Mouse (Mus musculus): ENCODE data around the gene Acsbg2. TPM values are rescaled to one million over a fixed set of nuclear protein-coding genes. Genes with fewer than 3 reads are reported as not detected.

Acsbg2 gene
- polyA plus RNA-seq, 1 experiment from 2014 or later, result not detected

- H3K4me1 ChIP-seq (ENCODE audit: control insufficient read depth, insufficient read depth, low read length), result no peaks in the 10 kb centered on the region
- 59% methylated on average over 7 of the region's 7 CpGs for WGBS
- no peak for ATAC-seq (ENCODE audit: low FRiP score, low TSS enrichment)
- no peak overlapping the region for H3K27ac ChIP-seq (ENCODE audit: low read depth, low read length)
- no peak overlapping the region for H3K4me3 ChIP-seq (ENCODE audit: low read length)
- H3K9me3 ChIP-seq (ENCODE audit: control insufficient read depth, low read length), result no peaks in the 10 kb centered on the region
- no peak overlapping the region for H3K9ac ChIP-seq (ENCODE audit: low read depth, low read length)
- H3K36me3 ChIP-seq (ENCODE audit: control insufficient read depth, insufficient read depth, low read length), result no peaks in the 10 kb centered on the region
- H3K27me3 ChIP-seq (ENCODE audit: control insufficient read depth, insufficient read depth, low read length), result no peaks in the 10 kb centered on the region
- H3K4me2 ChIP-seq (replicated peaks; ENCODE audit: low read depth, low read length), result no peak overlapping the region
These were observed 33.7 kb downstream of the Acsbg2 start for GRCm38 (mm10) chr17:56840524-56840923.

GRCm38 (mm10) chr17:56836336-56836735 is 37.9 kb downstream of the Acsbg2 start:
- WGBS, result 93% methylated on average over 8 of the region's 8 CpGs
- no peak overlapping the region for H3K27ac ChIP-seq (ENCODE audit: low read depth, low read length)
- no peak overlapping the region for H3K4me2 ChIP-seq (replicated peaks; ENCODE audit: low read depth, low read length)
- no peaks in the 10 kb centered on the region for H3K9me3 ChIP-seq (ENCODE audit: control insufficient read depth, low read length)
- no peak overlapping the region for H3K4me3 ChIP-seq (ENCODE audit: low read length)
- H3K9ac ChIP-seq (ENCODE audit: low read depth, low read length), result no peak overlapping the region
- H3K27me3 ChIP-seq (ENCODE audit: control insufficient read depth, insufficient read depth, low read length), result no peaks in the 10 kb centered on the region
- no peak for ATAC-seq (ENCODE audit: low FRiP score, low TSS enrichment)
- no peaks in the 10 kb centered on the region for H3K4me1 ChIP-seq (ENCODE audit: control insufficient read depth, insufficient read depth, low read length)
- no peaks in the 10 kb centered on the region for H3K36me3 ChIP-seq (ENCODE audit: control insufficient read depth, insufficient read depth, low read length)

- H3K4me2 ChIP-seq (replicated peaks; ENCODE audit: low read depth, low read length), result no peak overlapping the region
- no peak overlapping the region for H3K27ac ChIP-seq (ENCODE audit: low read depth, low read length)
- H3K36me3 ChIP-seq (ENCODE audit: control insufficient read depth, insufficient read depth, low read length), result no peaks in the 10 kb centered on the region
- H3K27me3 ChIP-seq (ENCODE audit: control insufficient read depth, insufficient read depth, low read length), result peaks cover 9% of the 10 kb centered on the region
- no peak for ATAC-seq (ENCODE audit: low FRiP score, low TSS enrichment)
- H3K4me3 ChIP-seq (ENCODE audit: low read length), result no peak overlapping the region
- H3K9ac ChIP-seq (ENCODE audit: low read depth, low read length), result no peak overlapping the region
- 94% methylated on average over 1 of the region's 1 CpGs for WGBS
- H3K4me1 ChIP-seq (ENCODE audit: control insufficient read depth, insufficient read depth, low read length), result no peaks in the 10 kb centered on the region; the same call in 1 of the 2 replicates
- H3K9me3 ChIP-seq (ENCODE audit: control insufficient read depth, low read length), result no peaks in the 10 kb centered on the region
These were observed 40.9 kb downstream of the Acsbg2 start for GRCm38 (mm10) chr17:56833381-56833780.

GRCm38 (mm10) chr17:56832918-56833317 is 41.3 kb downstream of the Acsbg2 start:
- Histone ChIP-seq H3K4me2 (replicated peaks; ENCODE audit: low read depth, low read length) (no peak overlapping the region), H3K9me3 (ENCODE audit: control insufficient read depth, low read length) (no peaks in the 10 kb centered on the region), H3K4me3 (ENCODE audit: low read length) (no peak overlapping the region), H3K27ac (ENCODE audit: low read depth, low read length) (no peak overlapping the region), H3K9ac (ENCODE audit: low read depth, low read length) (no peak overlapping the region), H3K4me1 (ENCODE audit: control insufficient read depth, insufficient read depth, low read length) (no peaks in the 10 kb centered on the region; the same call in 1 of the 2 replicates), H3K36me3 (ENCODE audit: control insufficient read depth, insufficient read depth, low read length) (no peaks in the 10 kb centered on the region), H3K27me3 (ENCODE audit: control insufficient read depth, insufficient read depth, low read length) (peaks cover 9% of the 10 kb centered on the region)
- no peak for ATAC-seq (ENCODE audit: low FRiP score, low TSS enrichment)
- 94% methylated on average over 1 of the region's 1 CpGs for WGBS

GRCm38 (mm10) chr17:56831111-56831816 is 43.0 kb downstream of the Acsbg2 start:
- H3K9ac ChIP-seq (ENCODE audit: low read depth, low read length), result peak overlapping the region; percentile 56; the same call in 1 of the 2 replicates
- H3K27ac ChIP-seq (ENCODE audit: low read depth, low read length), result no peak overlapping the region
- H3K27me3 ChIP-seq (ENCODE audit: control insufficient read depth, insufficient read depth, low read length), result peaks cover 9% of the 10 kb centered on the region
- no peaks in the 10 kb centered on the region; the same call in 1 of the 2 replicates for H3K4me1 ChIP-seq (ENCODE audit: control insufficient read depth, insufficient read depth, low read length)
- peak overlapping the region; percentile 60 for H3K4me3 ChIP-seq (ENCODE audit: low read length)
- no peaks in the 10 kb centered on the region for H3K9me3 ChIP-seq (ENCODE audit: control insufficient read depth, low read length)
- H3K4me2 ChIP-seq (replicated peaks; ENCODE audit: low read depth, low read length), result peak overlapping the region; percentile 85
- ATAC-seq (ENCODE audit: low FRiP score, low TSS enrichment), result peak; percentile 98
- under 1% methylated on average over 41 of the region's 42 CpGs for WGBS
- H3K36me3 ChIP-seq (ENCODE audit: control insufficient read depth, insufficient read depth, low read length), result no peaks in the 10 kb centered on the region

- WGBS, result 1% methylated on average over 35 of the region's 62 CpGs
- peak within 1 kb of the TSS; percentile 60 for H3K4me3 ChIP-seq (ENCODE audit: low read length)
- no peak; the same call in 1 of the 2 replicates for ATAC-seq (ENCODE audit: low FRiP score, low TSS enrichment)
- H3K4me1 ChIP-seq (ENCODE audit: control insufficient read depth, insufficient read depth, low read length), result no peaks in the 10 kb centered on the region; the same call in 1 of the 2 replicates
- H3K9ac ChIP-seq (ENCODE audit: low read depth, low read length), result peak within 1 kb of the TSS; percentile 56
- no peaks in the 10 kb centered on the region for H3K36me3 ChIP-seq (ENCODE audit: control insufficient read depth, insufficient read depth, low read length)
- H3K27me3 ChIP-seq (ENCODE audit: control insufficient read depth, insufficient read depth, low read length), result peaks cover 9% of the 10 kb centered on the region
- H3K4me2 ChIP-seq (replicated peaks; ENCODE audit: low read depth, low read length), result peak within 1 kb of the TSS; percentile 85
- H3K27ac ChIP-seq (ENCODE audit: low read depth, low read length), result no peak within 1 kb of the TSS
- no peaks in the 10 kb centered on the region for H3K9me3 ChIP-seq (ENCODE audit: control insufficient read depth, low read length)
These were observed 43.7 kb downstream of the Acsbg2 start, which contains the start of gene Rfx2 for GRCm38 (mm10) chr17:56830411-56831110. Gene Rfx2 (minus strand): TSS chr17:56831013.

GRCm38 (mm10) chr17:56829795-56830194 is 44.5 kb downstream of the Acsbg2 start:
- Histone ChIP-seq H3K27ac (ENCODE audit: low read depth, low read length) (no peak overlapping the region), H3K4me2 (replicated peaks; ENCODE audit: low read depth, low read length) (peak overlapping the region; percentile 85), H3K9me3 (ENCODE audit: control insufficient read depth, low read length) (no peaks in the 10 kb centered on the region), H3K36me3 (ENCODE audit: control insufficient read depth, insufficient read depth, low read length) (no peaks in the 10 kb centered on the region), H3K9ac (ENCODE audit: low read depth, low read length) (peak overlapping the region; percentile 56; the same call in 1 of the 2 replicates), H3K4me3 (ENCODE audit: low read length) (peak overlapping the region; percentile 60), H3K4me1 (ENCODE audit: control insufficient read depth, insufficient read depth, low read length) (no peaks in the 10 kb centered on the region; the same call in 1 of the 2 replicates), H3K27me3 (ENCODE audit: control insufficient read depth, insufficient read depth, low read length) (peaks cover 9% of the 10 kb centered on the region)
- WGBS, result 1% methylated on average over 27 of the region's 27 CpGs
- no peak for ATAC-seq (ENCODE audit: low FRiP score, low TSS enrichment)

- peak overlapping the region; percentile 60 for H3K4me3 ChIP-seq (ENCODE audit: low read length)
- no peak for ATAC-seq (ENCODE audit: low FRiP score, low TSS enrichment)
These were observed 45.1 kb downstream of the Acsbg2 start for GRCm38 (mm10) chr17:56829171-56829570.

GRCm38 (mm10) chr17:56826718-56827117 is 47.5 kb downstream of the Acsbg2 start:
- Histone ChIP-seq H3K27me3 (ENCODE audit: control insufficient read depth, insufficient read depth, low read length) (peaks cover 9% of the 10 kb centered on the region), H3K27ac (ENCODE audit: low read depth, low read length) (no peak overlapping the region), H3K4me2 (replicated peaks; ENCODE audit: low read depth, low read length) (no peak overlapping the region), H3K4me3 (ENCODE audit: low read length) (no peak overlapping the region), H3K4me1 (ENCODE audit: control insufficient read depth, insufficient read depth, low read length) (no peaks in the 10 kb centered on the region; the same call in 1 of the 2 replicates), H3K36me3 (ENCODE audit: control insufficient read depth, insufficient read depth, low read length) (no peaks in the 10 kb centered on the region), H3K9me3 (ENCODE audit: control insufficient read depth, low read length) (no peaks in the 10 kb centered on the region), H3K9ac (ENCODE audit: low read depth, low read length) (no peak overlapping the region)
- ATAC-seq (ENCODE audit: low FRiP score, low TSS enrichment), result no peak
- 81% methylated on average over 2 of the region's 2 CpGs for WGBS

More at GRCm38 (mm10) chr17:56829171-56829570, 45.1 kb downstream of the Acsbg2 start:
- Histone ChIP-seq H3K4me1 (ENCODE audit: control insufficient read depth, insufficient read depth, low read length) (no peaks in the 10 kb centered on the region; the same call in 1 of the 2 replicates), H3K27me3 (ENCODE audit: control insufficient read depth, insufficient read depth, low read length) (peaks cover 9% of the 10 kb centered on the region), H3K9me3 (ENCODE audit: control insufficient read depth, low read length) (no peaks in the 10 kb centered on the region), H3K9ac (ENCODE audit: low read depth, low read length) (no peak overlapping the region), H3K36me3 (ENCODE audit: control insufficient read depth, insufficient read depth, low read length) (no peaks in the 10 kb centered on the region), H3K4me2 (replicated peaks; ENCODE audit: low read depth, low read length) (peak overlapping the region; percentile 85; the same call in 1 of the 2 replicates), H3K27ac (ENCODE audit: low read depth, low read length) (no peak overlapping the region)
- WGBS, result 27% methylated on average over 11 of the region's 11 CpGs
